Mouse (Mus musculus): ENCODE results near the gene Icam2. TPM values are rescaled to one million over a fixed set of nuclear protein-coding genes. Genes with fewer than 3 reads are reported as not detected.
"Not testable (repeated sequence)": the region's sequence is repeated elsewhere in the genome, so short reads cannot be mapped to it uniquely, and the experiment has no call there.

Icam2 gene
- total RNA-seq, 2 experiments from 2014 or later, result 12.5 to 15.0 TPM

GRCm38 (mm10) chr11:106351253-106351652 is 36.6 kb downstream of the Icam2 start:
- DNase-seq (ENCODE audit: low spot score in 2 of 2), result no peak

GRCm38 (mm10) chr11:106350853-106351252 is 37.0 kb downstream of the Icam2 start:
- DNase-seq (ENCODE audit: low spot score in 2 of 2), result no peak

GRCm38 (mm10) chr11:106349772-106350171 is 38.1 kb downstream of the Icam2 start:
- DNase-seq (ENCODE audit: low spot score in 2 of 2), result no peak

GRCm38 (mm10) chr11:106344910-106345309 is 43.0 kb downstream of the Icam2 start:
- DNase-seq (ENCODE audit: low spot score in 2 of 2), result no peak

GRCm38 (mm10) chr11:106340990-106341520 is 46.8 kb downstream of the Icam2 start:
- DNase-seq (ENCODE audit: low spot score in 2 of 2), result no peak

- DNase-seq (ENCODE audit: low spot score in 2 of 2), result not testable (repeated sequence)
These were observed 48.6 kb downstream of the Icam2 start for GRCm38 (mm10) chr11:106339323-106339722.

GRCm38 (mm10) chr11:106338870-106339269 is 49.0 kb downstream of the Icam2 start:
- no peak for DNase-seq (ENCODE audit: low spot score in 2 of 2)

- DNase-seq (ENCODE audit: low spot score in 2 of 2), result no peak
These were observed 49.8 kb downstream of the Icam2 start for GRCm38 (mm10) chr11:106338029-106338428.

- DNase-seq (ENCODE audit: low spot score in 2 of 2), result no peak
These were observed 53.8 kb downstream of the Icam2 start for GRCm38 (mm10) chr11:106334066-106334465.

GRCm38 (mm10) chr11:106332458-106332857 is 55.4 kb downstream of the Icam2 start:
- DNase-seq (ENCODE audit: low spot score in 2 of 2), result no peak

GRCm38 (mm10) chr11:106329682-106330081 is 58.2 kb downstream of the Icam2 start:
- DNase-seq (ENCODE audit: low spot score in 2 of 2), result peak in 1 of 2 experiments; percentile 8

GRCm38 (mm10) chr11:106329128-106329527 is 58.7 kb downstream of the Icam2 start:
- no peak for DNase-seq (ENCODE audit: low spot score in 2 of 2)

- no peak for DNase-seq (ENCODE audit: low spot score in 2 of 2)
These were observed 59.4 kb downstream of the Icam2 start for GRCm38 (mm10) chr11:106328521-106328920.

Other genes with a start within 250 kb of the Icam2 start
- not detected for gene Gm10840, start 227.2 kb downstream of the Icam2 start, total RNA-seq (2021)
- 10 to 100 TPM in 1 of 2 experiments, 1 to 10 TPM in 1; 9.5 to 11.7 TPM for gene Limd2, start 227.2 kb downstream of the Icam2 start, total RNA-seq (2021)
- 10 to 100 TPM; 11.6 to 13.1 TPM for gene Strada, start 185.9 kb downstream of the Icam2 start, total RNA-seq (2021)
- 100 to 1,000 TPM; 106 to 118 TPM for gene Ccdc47, start 171.7 kb downstream of the Icam2 start, total RNA-seq (2021)
- gene Ddx42, start 171.1 kb downstream of the Icam2 start, total RNA-seq (2021), result 10 to 100 TPM; 42.1 to 55.2 TPM
- 10 to 100 TPM; 53.6 to 55.8 TPM for gene Ftsj3, start 132.0 kb downstream of the Icam2 start, total RNA-seq (2021)
- gene Psmc5, start 131.9 kb downstream of the Icam2 start, total RNA-seq (2021), result 100 to 1,000 TPM; 157 to 159 TPM
- gene Smarcd2, start 115.1 kb downstream of the Icam2 start, total RNA-seq (2021), result 10 to 100 TPM; 47.4 to 63.7 TPM
- gene Tcam1, start 111.4 kb downstream of the Icam2 start, total RNA-seq (2021), result under 1 TPM; 0.10 to 0.13 TPM
- not detected for gene Gh, start 86.2 kb downstream of the Icam2 start, total RNA-seq (2021)
- gene Cd79b, start 73.3 kb downstream of the Icam2 start, total RNA-seq (2021), result under 1 TPM; 0.86 to 0.93 TPM
- under 1 TPM; 0.20 to 0.99 TPM for gene Scn4a, start 34.8 kb downstream of the Icam2 start, total RNA-seq (2021)
- gene Prr29, start 22.6 kb downstream of the Icam2 start, total RNA-seq (2021), result not detected
- 100 to 1,000 TPM in 1 of 2 experiments, 10 to 100 TPM in 1; 74.1 to 154 TPM for gene Ern1, start 99.8 kb upstream of the Icam2 start, total RNA-seq (2021)
- gene Tex2, start 225.3 kb upstream of the Icam2 start, total RNA-seq (2021), result 10 to 100 TPM; 52.1 to 54.2 TPM